Mouse (Mus musculus) kidney, postnatal 10 days (tissue): ENCODE measurements at regions not wholly inside any gene's neighbourhood (a gene's known extent, or its start where the extent isn't known, plus 50 kb on each side); places are given as distances from the start of the nearest gene placed in this dataset.

Experiments
- DNase-seq: peaks from one replicate; pipeline ENCODE4 v3.0.0; 2021; ENCODE audit warnings: mixed read lengths

GRCm38 (mm10) chr16:77444647-77445046, 157.2 kb downstream of the Gm11146 start:
- DNase-seq = no peak

- DNase-seq = peak; percentile 18
Measured at GRCm38 (mm10) chr16:77444006-77444405, 157.9 kb downstream of the Gm11146 start.

GRCm38 (mm10) chr16:77443318-77443717, 158.6 kb downstream of the Gm11146 start:
- DNase-seq = no peak

- DNase-seq = no peak
Measured at GRCm38 (mm10) chr16:77442866-77443265, 159.0 kb downstream of the Gm11146 start.

- DNase-seq = no peak
Measured at GRCm38 (mm10) chr16:77431345-77431744, 170.5 kb downstream of the Gm11146 start.

GRCm38 (mm10) chr16:77422385-77423363, 179.2 kb downstream of the Gm11146 start:
- no peak for DNase-seq

GRCm38 (mm10) chr16:77421591-77422024, 180.3 kb downstream of the Gm11146 start:
- DNase-seq = peak; percentile 58

GRCm38 (mm10) chr16:77421001-77421400, 180.9 kb downstream of the Gm11146 start:
- no peak for DNase-seq

GRCm38 (mm10) chr16:77420136-77420860, 181.6 kb downstream of the Gm11146 start:
- DNase-seq = no peak

- no peak for DNase-seq
Measured at GRCm38 (mm10) chr16:77419116-77419735, 182.7 kb downstream of the Gm11146 start.

- no peak for DNase-seq
Measured at GRCm38 (mm10) chr16:77418486-77418885, 183.4 kb downstream of the Gm11146 start.

GRCm38 (mm10) chr16:77417791-77418190, 184.1 kb downstream of the Gm11146 start:
- DNase-seq = peak; percentile 42

- no peak for DNase-seq
Measured at GRCm38 (mm10) chr16:77414562-77414961, 187.3 kb downstream of the Gm11146 start.

- DNase-seq = no peak
Measured at GRCm38 (mm10) chr16:77409168-77409567, 192.7 kb downstream of the Gm11146 start.

- DNase-seq = no peak
Measured at GRCm38 (mm10) chr16:77406999-77407398, 194.9 kb downstream of the Gm11146 start.

- DNase-seq = no peak
Measured at GRCm38 (mm10) chr16:77405859-77406258, 196.0 kb downstream of the Gm11146 start.

GRCm38 (mm10) chr16:77405181-77405818, 196.6 kb downstream of the Gm11146 start:
- no peak for DNase-seq

GRCm38 (mm10) chr16:77402711-77403280, 199.1 kb downstream of the Gm11146 start:
- no peak for DNase-seq

GRCm38 (mm10) chr16:77401185-77401943, 200.5 kb downstream of the Gm11146 start:
- DNase-seq = no peak

- DNase-seq = peak; percentile 77
Measured at GRCm38 (mm10) chr16:77400276-77400891, 201.5 kb downstream of the Gm11146 start.

- DNase-seq = no peak
Measured at GRCm38 (mm10) chr16:77399846-77400275, 202.0 kb downstream of the Gm11146 start.
